Mouse (Mus musculus): Measurements from ENCODE around the gene Slc38a2. TPM values are rescaled to one million over a fixed set of nuclear protein-coding genes. Genes with fewer than 3 reads are reported as not detected.

The Slc38a2 gene
- total RNA-seq, 2 experiments from 2014 or later, result 73.6 to 103 TPM

DNA sequence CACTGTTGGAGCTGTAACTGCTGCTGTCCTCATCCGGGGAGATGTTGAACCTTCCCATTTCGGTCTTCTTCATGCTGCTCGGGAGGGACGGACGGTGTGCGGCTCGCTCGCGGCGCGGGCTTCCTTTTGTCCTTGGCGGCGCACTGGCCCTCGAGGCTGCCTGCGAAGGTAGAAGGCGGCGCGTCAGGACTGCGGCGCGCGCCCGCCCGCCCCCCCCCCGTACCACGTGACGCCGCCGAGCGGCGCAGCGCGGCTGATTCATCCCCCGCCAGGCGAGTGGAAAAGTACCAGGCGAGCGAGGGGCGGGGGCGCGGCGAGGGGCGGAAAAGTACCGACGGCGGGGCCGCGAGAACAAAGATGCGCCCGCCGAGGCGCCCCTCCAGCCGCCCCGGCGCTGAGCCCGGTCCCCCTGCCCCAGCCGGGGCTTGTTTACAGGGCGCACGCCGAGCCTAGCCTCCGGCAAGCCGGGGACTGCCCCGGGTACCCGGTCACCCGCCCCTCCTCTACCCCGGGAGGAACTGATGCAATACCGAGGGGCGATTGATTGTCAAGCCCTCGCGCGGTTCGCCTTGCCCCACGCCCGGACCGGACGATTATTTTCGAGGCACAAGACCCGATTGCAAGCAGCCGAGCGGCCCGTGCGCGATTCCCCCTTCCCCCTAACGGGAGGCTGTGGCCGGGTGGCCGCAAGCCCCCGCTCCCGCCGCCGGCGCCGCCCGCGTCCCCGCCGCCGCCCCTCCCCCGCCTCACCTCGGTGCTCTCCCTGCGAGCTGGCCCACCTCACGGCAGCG, 677 bp downstream of the Slc38a2 start:
- peak; percentile 87 for DNase-seq
- intact Hi-C loops (cut with DNase I; ENCODE audit: low total_unique reads), result no loop called here

DNA sequence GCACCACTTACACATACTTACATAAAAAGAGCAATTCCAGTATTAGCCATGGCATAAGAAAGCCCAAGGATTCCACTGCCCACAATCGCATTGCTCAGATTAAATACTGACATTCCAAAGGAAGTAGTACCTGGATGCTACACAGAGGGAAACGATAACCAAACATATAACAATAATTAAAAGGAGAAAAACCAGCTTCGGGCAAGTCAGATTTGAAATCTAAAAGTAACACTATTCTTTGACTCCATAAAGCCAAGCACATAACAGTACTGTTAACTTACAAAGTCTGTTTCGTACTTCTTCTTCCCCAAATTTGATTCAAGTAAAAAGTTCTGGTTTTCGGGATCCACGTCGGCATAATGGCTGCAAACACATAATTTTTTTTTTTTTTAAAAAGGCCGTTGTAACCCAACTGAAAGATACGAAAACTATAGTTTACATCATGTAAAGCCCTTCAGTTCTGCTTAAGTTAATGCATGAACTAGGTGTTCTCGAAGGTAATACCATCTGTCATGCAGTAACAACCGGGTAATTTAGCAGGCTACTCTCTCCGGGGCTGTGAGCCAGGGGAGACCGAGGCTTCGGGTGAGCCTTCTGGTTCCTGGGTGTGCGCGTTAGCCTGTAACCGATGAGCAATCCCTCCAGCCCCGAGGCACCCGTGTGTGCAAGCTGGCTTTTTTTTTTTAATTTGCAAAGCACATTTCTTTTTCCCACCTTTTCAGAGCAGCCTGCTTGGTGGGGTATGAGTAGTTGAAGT, 1.5 kb downstream of the Slc38a2 start:
- intact Hi-C loops (cut with DNase I; ENCODE audit: low total_unique reads), result no loop called here
- DNase-seq, result peak; percentile 25

- intact Hi-C loops (cut with DNase I; ENCODE audit: low total_unique reads), result no loop called here
- no peak for DNase-seq
These were observed 2.8 kb downstream of the Slc38a2 start for GRCm38 (mm10) chr15:96696486-96697284.

DNA sequence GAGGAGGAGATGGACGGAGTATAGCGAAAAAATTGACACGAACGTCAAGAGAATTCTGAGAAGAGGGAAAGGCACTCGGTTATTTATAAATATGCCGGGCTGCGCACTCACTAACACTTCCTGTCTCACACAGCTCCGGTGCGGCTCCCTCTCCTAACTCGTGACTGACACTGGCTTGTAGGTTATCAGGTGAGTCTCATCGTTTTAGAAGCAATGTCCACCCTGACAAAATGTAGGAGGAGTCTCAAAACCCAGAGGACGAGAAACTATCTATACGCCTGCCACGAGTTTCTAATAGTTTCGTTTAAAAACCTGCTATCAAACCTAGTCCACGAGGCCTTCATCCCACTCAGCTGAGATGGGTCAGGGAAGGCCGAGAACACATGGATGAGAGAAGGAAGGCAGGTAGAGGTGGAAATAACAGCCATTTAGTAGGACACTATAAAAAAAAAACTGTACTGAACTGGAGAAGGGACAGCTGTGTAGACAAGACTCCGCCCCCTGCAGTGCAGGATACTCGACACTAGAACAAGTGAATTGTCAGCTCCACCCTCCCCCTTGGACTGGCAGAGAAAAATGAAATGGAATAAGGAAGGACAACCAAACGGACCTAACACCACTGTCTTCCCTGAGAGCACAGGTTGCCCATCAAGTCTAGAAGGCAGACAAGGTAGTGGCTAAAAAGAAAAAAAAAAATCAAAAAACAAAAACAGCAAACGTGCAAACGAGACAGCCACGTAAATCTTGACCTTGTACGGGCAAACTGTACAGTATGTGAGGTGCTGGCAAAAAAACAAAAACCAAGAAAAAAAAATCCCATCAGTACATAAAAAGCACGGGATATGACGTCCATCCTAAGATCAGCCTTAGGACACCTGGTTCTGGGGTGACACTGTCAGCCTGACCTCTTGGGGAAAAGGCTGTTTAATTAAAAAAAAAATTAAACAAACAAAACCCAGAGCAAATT, 3.8 kb downstream of the Slc38a2 start:
- DNase-seq, result peak; percentile 56
- intact Hi-C loops (cut with DNase I; ENCODE audit: low total_unique reads), result no loop called here

DNA sequence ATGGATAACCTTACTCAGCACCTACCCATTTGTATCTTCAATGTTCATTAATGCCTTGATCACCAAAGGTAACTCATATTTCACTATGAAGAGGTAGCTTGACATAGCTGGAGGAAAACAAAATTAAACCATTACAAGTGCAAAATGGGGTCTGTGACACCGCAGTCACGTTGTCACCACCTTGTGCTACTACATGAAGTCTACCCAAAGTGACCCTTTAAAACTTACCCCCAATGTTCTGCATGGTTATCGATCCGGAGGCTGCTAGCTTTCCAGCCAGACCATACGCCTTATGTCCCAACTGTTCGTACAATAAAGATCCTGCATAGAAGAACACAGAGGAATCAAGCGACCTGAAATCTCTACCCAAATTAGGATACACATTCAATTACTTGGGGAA, 4.5 kb downstream of the Slc38a2 start:
- DNase-seq, result no peak
- intact Hi-C loops (cut with DNase I; ENCODE audit: low total_unique reads), result no loop called here

DNA sequence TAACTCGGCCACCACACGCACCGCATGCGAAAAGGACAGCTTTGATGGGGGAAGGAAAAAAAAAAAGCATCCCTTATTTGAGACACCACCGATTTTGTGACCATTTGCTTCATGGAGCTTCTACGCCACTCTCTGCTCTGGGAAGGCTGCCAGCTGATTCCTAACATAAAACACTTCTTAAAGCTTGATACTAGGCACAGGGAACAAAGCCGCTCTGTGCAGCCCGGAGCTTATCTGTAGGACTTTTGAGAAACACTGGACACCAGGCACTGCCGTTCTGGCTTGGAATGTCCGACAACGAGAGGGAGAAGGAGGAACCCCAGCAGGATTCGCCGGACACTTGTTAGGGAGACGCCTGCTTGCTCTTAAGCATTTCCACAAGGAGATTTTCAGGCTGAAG, 5.8 kb downstream of the Slc38a2 start:
- DNase-seq, result no peak
- intact Hi-C loops (cut with DNase I; ENCODE audit: low total_unique reads), result no loop called here

- DNase-seq, result no peak
- intact Hi-C loops (cut with DNase I; ENCODE audit: low total_unique reads), result no loop called here
These were observed 7.1 kb downstream of the Slc38a2 start for GRCm38 (mm10) chr15:96692401-96692800.

- intact Hi-C loops (cut with DNase I; ENCODE audit: low total_unique reads), result no loop called here
- DNase-seq, result no peak
These were observed 8.1 kb downstream of the Slc38a2 start for GRCm38 (mm10) chr15:96691381-96691780.

GRCm38 (mm10) chr15:96690829-96691228, 8.7 kb downstream of the Slc38a2 start:
- no peak for DNase-seq
- intact Hi-C loops (cut with DNase I; ENCODE audit: low total_unique reads), result no loop called here

DNA sequence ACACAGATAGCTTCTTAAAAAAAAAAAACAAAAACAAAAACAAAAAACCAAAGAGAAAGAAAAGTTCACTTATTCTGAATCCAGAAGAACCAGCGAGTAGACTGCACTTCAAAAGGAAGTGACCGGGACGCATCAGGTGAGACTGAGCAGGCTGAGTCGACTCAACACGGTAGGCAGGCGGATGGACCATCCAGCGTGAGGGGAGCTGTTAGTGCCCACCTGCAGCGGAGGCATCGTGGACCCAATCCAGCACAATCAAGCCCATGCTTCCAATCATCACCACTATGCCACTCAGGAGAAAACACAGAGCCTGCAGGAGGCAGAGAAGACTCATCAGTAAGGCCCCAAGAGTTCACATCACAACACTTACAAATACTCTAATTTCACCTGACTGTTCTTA, 9.6 kb downstream of the Slc38a2 start:
- DNase-seq, result no peak
- intact Hi-C loops (cut with DNase I; ENCODE audit: low total_unique reads), result no loop called here

DNA sequence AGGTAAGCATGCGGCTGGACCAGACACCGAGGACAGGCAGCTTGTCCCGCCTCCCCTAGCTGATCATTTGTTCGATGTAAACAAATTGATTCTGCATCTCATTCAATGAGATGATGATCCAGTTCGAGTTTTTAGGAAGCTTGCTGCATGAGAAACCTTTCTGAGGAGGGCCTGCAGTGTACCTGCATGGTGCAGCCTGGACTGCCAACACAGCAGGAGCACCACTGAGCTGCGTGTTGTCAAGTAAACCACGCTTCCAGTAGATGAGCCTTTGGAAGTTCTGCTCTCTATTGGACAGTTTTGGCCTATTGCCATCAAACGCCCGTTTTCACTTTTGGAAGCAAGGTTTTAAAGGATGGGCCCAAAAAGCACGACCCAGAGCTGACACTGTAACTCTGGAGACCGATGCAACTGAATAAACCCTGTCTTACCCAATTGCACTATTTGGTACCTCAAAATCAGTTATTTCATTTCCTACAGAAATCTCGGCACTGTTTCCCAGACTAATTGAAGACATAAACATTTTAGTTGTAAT, 10.7 kb downstream of the Slc38a2 start:
- DNase-seq, result no peak
- intact Hi-C loops (cut with DNase I; ENCODE audit: low total_unique reads), result no loop called here

DNA sequence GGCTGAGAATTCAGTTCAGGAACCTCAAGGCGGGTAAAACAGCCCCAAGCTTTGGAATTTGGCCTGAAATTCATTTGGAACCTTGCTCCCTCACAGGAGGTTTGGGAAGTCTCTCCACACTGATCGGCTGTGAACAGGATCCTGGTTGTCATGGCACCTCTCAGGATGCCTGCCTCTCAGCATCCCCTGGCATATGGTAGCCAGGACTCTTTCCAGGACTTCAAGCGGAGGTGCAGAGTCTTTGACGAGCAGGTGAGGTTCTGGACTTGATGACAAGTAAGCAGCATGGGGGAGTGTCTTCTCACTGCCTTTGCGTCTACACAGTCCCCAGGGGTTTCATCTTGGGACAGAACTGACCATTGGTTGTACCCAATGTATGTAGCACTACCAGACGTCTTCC, 11.5 kb downstream of the Slc38a2 start:
- no peak for DNase-seq
- intact Hi-C loops (cut with DNase I; ENCODE audit: low total_unique reads), result no loop called here

DNA sequence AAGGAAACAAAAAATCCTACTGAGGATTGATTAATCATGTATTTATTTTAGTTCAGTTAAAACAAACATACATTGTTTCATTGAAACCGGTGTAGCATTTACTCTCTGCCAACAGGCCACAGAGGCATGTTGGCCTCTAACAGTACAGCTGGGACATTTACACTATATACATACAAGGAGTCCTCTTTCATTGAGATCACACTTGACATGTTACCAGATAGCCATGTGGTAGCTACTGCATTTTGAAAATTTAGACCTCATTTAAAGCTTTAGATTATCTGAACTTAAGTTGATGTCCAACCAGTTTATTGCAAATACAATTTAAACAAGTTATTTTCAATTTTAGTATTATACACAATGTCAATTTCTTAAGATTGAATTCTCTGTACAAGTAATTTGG, 12.2 kb downstream of the Slc38a2 start:
- intact Hi-C loops (cut with DNase I; ENCODE audit: low total_unique reads), result no loop called here
- no peak for DNase-seq

DNA sequence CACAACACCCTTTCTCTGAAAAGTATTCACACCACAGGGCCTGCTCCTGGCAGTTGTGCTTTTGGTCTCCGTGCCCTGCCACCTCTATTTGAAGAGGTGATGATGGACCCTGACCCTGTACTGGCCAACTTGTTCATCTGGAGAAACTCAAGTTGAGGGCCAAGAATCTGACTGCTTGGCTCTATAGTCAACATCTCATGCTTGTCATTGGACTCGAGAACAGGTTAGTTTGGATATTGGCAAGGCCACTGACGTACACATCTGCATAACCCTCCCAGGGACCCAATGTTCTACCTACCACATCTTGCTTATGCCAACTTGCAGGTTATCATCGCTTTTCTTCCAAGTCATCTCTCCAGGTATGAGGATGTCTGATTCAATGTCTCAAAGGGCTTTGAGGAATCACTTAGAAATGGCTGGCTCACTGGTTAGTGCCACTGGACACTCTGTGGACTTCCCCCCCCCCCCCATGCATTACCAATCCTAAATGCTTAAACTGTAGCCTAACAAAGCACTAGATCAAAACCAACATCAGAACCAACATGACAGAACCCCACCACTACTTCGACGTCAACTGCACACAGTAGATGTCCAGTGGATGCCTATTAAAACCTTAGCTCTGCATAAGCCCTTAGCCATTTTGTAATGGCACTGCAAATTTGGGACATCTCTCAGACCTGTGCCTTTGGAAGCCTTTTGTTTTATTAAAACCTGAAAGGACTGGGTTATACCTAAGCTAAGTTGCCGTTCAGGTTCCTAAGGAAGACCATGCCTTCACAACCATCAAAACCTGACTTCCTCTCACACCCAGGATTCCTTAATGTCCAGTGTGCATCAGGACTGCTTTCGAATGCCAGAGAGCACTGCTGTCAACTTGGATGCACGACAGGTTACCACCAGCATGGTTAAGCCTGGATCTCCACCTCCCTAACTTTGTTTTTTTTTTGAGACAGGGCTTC, 13.1 kb downstream of the Slc38a2 start:
- intact Hi-C loops (cut with DNase I; ENCODE audit: low total_unique reads), result no loop called here
- no peak for DNase-seq

DNA sequence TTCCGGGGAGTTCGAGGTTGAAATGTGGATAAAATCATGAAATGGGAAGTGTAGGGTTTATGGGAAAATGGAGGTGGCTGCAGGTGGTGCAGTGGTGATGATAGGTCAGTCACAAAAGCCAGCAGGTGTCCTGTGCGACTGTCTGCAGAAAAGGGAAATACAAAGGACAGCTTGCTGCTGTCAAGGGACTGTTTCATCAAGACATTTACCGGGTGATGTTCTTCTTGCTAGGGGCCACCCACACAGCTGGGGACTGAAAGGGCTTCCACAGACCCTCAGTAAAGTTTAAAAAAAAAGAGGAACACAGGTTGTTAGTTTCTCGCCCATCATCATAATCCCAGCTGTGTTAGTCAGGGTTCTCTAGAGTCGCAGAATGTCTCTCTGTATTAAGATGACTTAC, 14.3 kb downstream of the Slc38a2 start:
- DNase-seq, result no peak
- intact Hi-C loops (cut with DNase I; ENCODE audit: low total_unique reads), result no loop called here

GRCm38 (mm10) chr15:96684132-96684830, 15.2 kb downstream of the Slc38a2 start:
- intact Hi-C loops (cut with DNase I; ENCODE audit: low total_unique reads), result no loop called here
- DNase-seq, result peak; percentile 49
